Mouse (Mus musculus): Measurements from ENCODE around the gene Ilkap. TPM values are rescaled to one million over a fixed set of nuclear protein-coding genes. Genes with fewer than 3 reads are reported as not detected.

The Ilkap gene
- polyA plus RNA-seq, 1 experiment from 2014 or later: 92.0 TPM

Other genes with a start within 250 kb of the Ilkap start
- gene Ramp1, start 219.0 kb downstream of the Ilkap start, polyA plus RNA-seq (2015; fragmentation: Nextera tagmentation; extraction: Ambion mirVana): 25.8 and 31.3 TPM in 2 replicates
- 61.2 and 64.8 TPM in 2 replicates for gene Ube2f, start 148.5 kb downstream of the Ilkap start, polyA plus RNA-seq (2015; fragmentation: Nextera tagmentation; extraction: Ambion mirVana)
- gene Scly, start 100.5 kb downstream of the Ilkap start, polyA plus RNA-seq (2015; fragmentation: Nextera tagmentation; extraction: Ambion mirVana): 12.6 and 15.9 TPM in 2 replicates
- 0.07 TPM in 1 of 2 replicates, not detected in the other for gene Espnl, start 76.7 kb downstream of the Ilkap start, polyA plus RNA-seq (2015; fragmentation: Nextera tagmentation; extraction: Ambion mirVana)
- 43.7 and 48.6 TPM in 2 replicates for gene Klhl30, start 47.8 kb downstream of the Ilkap start, polyA plus RNA-seq (2015; fragmentation: Nextera tagmentation; extraction: Ambion mirVana)
- gene Erfe, start 32.4 kb downstream of the Ilkap start, polyA plus RNA-seq (2015; fragmentation: Nextera tagmentation; extraction: Ambion mirVana): 1.3 and 1.8 TPM in 2 replicates
- gene Hes6, start 15.2 kb upstream of the Ilkap start, polyA plus RNA-seq (2015; fragmentation: Nextera tagmentation; extraction: Ambion mirVana): 61.5 and 70.9 TPM in 2 replicates
- 2.7 and 3.1 TPM in 2 replicates for gene Per2, start 60.5 kb upstream of the Ilkap start, polyA plus RNA-seq (2015; fragmentation: Nextera tagmentation; extraction: Ambion mirVana)
- 3.8 and 4.3 TPM in 2 replicates for gene Traf3ip1, start 95.8 kb upstream of the Ilkap start, polyA plus RNA-seq (2015; fragmentation: Nextera tagmentation; extraction: Ambion mirVana)
- gene Asb1, start 141.7 kb upstream of the Ilkap start, polyA plus RNA-seq (2015; fragmentation: Nextera tagmentation; extraction: Ambion mirVana): 5.3 and 5.5 TPM in 2 replicates